Mouse (Mus musculus): ENCODE data around the gene Tnfrsf22.

DNA sequence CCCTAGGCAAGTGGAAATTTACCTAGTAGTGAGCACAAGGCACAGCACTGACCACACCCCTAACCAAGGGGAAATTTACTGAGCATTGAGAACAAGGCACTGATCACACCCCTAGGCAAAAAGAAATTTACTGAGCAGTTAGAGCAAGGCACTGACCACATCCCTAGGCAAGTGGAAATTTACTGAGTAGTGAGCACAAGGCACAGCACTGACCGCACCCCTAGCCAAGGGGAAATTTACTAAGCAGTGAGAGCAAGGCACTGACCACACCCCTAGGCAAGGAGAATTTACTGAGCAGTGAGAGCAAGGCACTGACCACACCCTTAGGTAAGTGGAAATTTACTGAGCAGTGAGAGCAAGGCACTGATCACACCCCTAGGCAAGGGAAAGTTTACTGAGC, 12.8 kb downstream of the Tnfrsf22 start:
- TF ChIP-seq POLR2A (IDR thresholded peaks at IDR 0.05; ENCODE audit: control insufficient read depth in 1 of 2, insufficient read depth in 1 of 2, low read depth in 1 of 2, low read length in 2 of 2, poor library complexity in 1 of 2), result no peak
- TF ChIP-seq GATA1 (IDR thresholded peaks at IDR 0.05; ENCODE audit: low read depth, low read length), result no peak
- TF ChIP-seq RCOR1 (IDR thresholded peaks at IDR 0.05; ENCODE audit: low read depth, low read length), result no peak
- TF ChIP-seq EP300 (IDR thresholded peaks at IDR 0.05; ENCODE audit: low read depth in 1 of 2, low read length in 2 of 2), result no peak
- no peak for TF ChIP-seq MYC (IDR thresholded peaks at IDR 0.05; ENCODE audit: low read depth, low read length)
- TF ChIP-seq MAZ (IDR thresholded peaks at IDR 0.05; ENCODE audit: low read depth, low read length), result no peak
- no peak for TF ChIP-seq CTCF (IDR thresholded peaks at IDR 0.05 in 2 of 3, conservative IDR thresholded peaks at IDR 0.05 in 1 of 3; ENCODE audit: control insufficient read depth in 1 of 3, insufficient read depth in 1 of 3, low read depth in 2 of 3, low read length in 3 of 3, poor library complexity in 1 of 3, severe bottlenecking in 1 of 3)
- no peak for TF ChIP-seq CHD2 (IDR thresholded peaks at IDR 0.05; ENCODE audit: low read length)
- no peak for TF ChIP-seq GABPA (IDR thresholded peaks at IDR 0.05; ENCODE audit: low read depth, low read length)
